Mouse (Mus musculus): ENCODE measurements around the gene Fam43b.

Fam43b gene

GRCm38 (mm10) chr4:138361370-138361821 lies 34.9 kb downstream of the Fam43b start:
- in situ Hi-C loops (cut with MboI; ENCODE audit: low pct_unique_long_range_greater_than_20kb in 1 of 2, low sequenced_read_pairs in 2 of 2, unreplicated experiment in 1 of 2): no loop called here

DNA sequence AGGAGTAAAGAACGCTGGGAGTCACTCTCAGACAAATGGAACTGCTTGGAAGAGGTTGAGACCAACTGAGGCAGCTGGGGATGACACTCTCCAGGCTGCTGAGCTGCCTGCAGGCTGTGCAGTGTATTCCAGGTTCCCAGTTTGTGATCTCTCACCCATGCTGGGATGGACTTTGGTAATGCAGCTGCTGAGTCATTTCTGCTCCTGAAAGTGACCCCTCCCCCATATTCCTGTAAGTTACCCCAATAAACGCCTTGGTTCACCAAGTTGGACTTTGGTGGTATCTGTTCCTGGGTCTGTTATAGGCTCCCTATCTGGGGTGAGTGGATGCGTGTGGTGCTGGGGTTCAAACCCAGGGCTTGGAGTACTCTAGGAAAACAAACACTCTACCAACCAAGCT lies 38.2 kb downstream of the Fam43b start:
- in situ Hi-C loops (cut with MboI; ENCODE audit: low pct_unique_long_range_greater_than_20kb in 1 of 2, low sequenced_read_pairs in 2 of 2, unreplicated experiment in 1 of 2): no loop called here

DNA sequence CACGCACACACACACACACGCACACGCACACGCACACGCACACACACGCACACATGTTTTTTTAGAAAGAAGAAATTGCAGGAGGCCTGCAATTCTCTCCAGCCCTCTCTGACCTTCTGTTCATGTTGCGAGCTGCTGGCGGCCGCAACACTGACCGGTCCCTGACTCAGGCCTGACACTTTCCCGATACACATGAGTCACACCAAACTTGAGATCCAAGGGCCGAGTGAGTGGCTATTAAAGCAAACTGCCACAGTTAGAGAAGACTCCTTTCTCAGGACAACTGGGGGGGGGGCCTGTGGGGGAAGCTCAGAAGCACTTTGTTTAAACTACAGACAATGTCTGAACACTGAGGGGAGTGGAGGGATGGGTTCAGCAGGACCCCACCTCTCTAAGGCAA lies 39.8 kb downstream of the Fam43b start:
- in situ Hi-C loops (cut with MboI; ENCODE audit: low pct_unique_long_range_greater_than_20kb in 1 of 2, low sequenced_read_pairs in 2 of 2, unreplicated experiment in 1 of 2): no loop called here

DNA sequence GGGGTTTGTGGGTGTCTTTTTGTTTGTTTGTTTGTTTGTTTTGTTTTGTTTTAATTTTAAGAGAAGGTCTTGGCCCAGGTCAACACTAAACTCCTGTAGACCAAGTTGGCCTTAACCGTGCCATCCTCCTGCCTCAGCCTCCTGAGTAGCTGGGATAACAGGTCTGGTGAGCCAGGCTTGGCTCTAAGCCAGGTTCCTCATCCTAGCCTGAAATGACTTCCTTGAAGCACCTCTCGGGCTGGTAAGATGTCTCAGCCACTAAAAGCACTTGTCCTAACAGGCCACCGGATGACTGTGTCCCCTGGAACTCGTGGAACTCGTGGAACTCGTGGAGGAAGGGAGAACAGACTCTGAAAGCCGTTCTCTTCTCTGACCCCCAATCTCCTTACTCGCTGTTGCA lies 40.2 kb downstream of the Fam43b start:
- in situ Hi-C loops (cut with MboI; ENCODE audit: low pct_unique_long_range_greater_than_20kb in 1 of 2, low sequenced_read_pairs in 2 of 2, unreplicated experiment in 1 of 2): no loop called here

DNA sequence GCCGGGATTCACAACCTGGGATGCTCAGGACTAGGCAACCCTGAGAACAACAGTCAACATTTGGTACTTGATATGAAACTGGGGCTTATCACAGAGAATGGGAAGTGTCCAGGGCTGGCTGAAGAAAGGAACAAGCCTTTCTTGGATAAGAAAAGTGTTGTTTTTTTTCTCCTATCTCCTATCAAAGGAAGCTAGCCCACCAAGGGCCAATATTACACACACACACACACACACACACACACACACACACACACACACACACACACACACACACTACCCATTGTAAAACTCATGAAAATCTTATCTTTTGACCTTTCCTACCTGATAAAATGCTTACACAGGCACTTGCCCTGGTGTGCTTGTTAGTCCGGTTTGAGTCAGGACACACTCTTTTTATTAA lies 40.8 kb downstream of the Fam43b start:
- in situ Hi-C loops (cut with MboI; ENCODE audit: low pct_unique_long_range_greater_than_20kb in 1 of 2, low sequenced_read_pairs in 2 of 2, unreplicated experiment in 1 of 2): no loop called here

DNA sequence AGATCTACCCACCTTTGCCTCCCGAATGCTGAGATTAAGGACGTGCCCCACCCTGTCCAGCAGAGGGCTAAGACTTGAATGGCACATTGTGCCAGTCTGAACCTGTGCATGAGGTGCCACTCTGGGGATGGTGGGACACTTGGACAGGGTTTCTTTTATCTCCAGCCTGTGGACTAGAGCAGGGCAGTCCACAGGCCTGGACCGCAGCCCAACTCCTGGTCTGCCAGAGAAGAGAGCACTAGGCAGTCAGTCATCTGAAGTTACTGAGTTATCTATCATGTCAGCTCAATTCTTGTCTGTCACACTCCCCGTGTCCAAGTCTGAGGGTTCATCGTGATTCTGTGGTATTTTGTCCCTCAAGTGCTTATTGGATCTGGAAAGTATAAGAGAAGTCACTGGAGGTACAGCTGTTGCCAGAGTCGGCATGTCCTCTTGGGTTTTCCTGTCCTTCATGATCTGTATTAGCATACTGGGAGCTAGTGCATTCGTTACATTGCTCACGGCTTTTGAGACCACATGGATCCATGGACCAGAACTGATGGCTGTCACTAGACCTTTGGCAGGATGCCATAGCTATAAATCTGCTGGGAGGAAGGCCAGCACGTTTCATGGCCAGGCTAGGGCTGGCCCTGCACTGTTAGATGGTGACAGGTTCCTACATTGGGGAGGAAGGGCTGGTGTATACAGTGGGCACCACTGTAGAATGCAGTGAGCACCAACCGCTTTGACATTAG lies 42.7 kb downstream of the Fam43b start:
- in situ Hi-C loops (cut with MboI; ENCODE audit: low pct_unique_long_range_greater_than_20kb in 1 of 2, low sequenced_read_pairs in 2 of 2, unreplicated experiment in 1 of 2): no loop called here

GRCm38 (mm10) chr4:138352692-138353091 lies 43.6 kb downstream of the Fam43b start:
- in situ Hi-C loops (cut with MboI; ENCODE audit: low pct_unique_long_range_greater_than_20kb in 1 of 2, low sequenced_read_pairs in 2 of 2, unreplicated experiment in 1 of 2): no loop called here

DNA sequence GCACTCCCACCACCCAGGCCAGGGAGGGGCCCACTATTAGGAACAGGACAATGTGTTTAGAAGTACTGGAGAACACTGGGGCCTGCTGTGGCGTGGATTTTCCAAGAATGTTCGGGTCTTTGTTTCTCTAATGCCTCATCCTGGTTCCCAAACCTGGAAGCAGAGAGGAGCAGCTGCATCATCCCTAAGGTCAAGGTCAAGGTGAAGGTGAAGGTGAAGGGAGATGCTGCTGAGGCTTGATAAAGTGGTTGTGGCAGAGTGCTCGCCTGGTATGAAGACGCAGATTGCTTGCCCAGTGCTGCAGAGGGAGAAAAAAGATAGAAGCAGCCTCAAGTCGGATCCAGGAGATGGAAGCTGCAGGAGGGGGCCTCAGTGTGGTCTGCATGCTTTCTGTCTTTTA lies 44.5 kb downstream of the Fam43b start:
- in situ Hi-C loops (cut with MboI; ENCODE audit: low pct_unique_long_range_greater_than_20kb in 1 of 2, low sequenced_read_pairs in 2 of 2, unreplicated experiment in 1 of 2): no loop called here

DNA sequence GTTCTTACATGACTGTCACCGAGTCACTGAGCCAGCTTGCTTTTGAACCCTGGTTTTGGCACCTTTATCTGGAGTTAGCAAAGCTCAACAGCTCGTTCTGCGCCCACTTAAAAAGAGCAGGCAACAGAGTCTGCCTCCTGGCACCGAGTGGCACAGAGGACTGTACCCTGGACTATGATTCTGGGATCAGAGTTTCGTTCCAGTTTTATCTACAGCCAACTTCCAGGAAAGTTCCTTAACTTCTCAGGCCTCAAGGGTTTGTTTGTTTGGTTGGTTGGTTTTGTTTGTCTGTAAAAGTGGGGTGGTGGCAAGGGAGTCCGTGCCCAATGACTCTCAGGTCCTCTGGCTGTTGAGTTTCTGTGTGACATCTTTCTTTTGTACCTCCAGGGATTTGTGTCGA lies 47.6 kb downstream of the Fam43b start:
- in situ Hi-C loops (cut with MboI; ENCODE audit: low pct_unique_long_range_greater_than_20kb in 1 of 2, low sequenced_read_pairs in 2 of 2, unreplicated experiment in 1 of 2): no loop called here

DNA sequence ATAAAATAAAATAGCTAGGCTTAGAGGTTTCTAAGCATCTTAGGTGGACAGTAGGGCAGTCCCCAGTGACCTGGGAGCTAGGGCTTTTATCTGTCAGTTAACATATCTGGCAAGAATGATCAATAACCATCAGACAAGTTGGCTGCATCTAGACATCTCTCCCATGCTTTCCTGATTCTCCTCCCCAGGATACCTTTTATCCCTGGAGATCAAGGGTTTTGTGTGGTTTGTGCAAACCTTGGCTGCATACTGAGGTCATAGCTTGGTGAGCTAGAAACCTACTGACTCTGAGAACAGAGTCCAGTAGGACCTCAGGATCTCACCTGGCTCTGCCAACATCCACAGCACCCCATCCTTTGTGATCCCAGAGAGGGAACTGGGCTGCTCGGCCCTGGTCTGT lies 49.0 kb downstream of the Fam43b start:
- in situ Hi-C loops (cut with MboI; ENCODE audit: low pct_unique_long_range_greater_than_20kb in 1 of 2, low sequenced_read_pairs in 2 of 2, unreplicated experiment in 1 of 2): no loop called here

- in situ Hi-C loops (cut with MboI; ENCODE audit: low pct_unique_long_range_greater_than_20kb in 1 of 2, low sequenced_read_pairs in 2 of 2, unreplicated experiment in 1 of 2): no loop called here
Observed at GRCm38 (mm10) chr4:138344891-138345545, 51.3 kb downstream of the Fam43b start.
